Mouse (Mus musculus) neural tube, embryonic 11.5 days (tissue): Measurements from ENCODE around the gene Cxxc4. TPM values are rescaled to one million over a fixed set of nuclear protein-coding genes. Genes with fewer than 3 reads are reported as not detected.
A peak's percentile ranks its signal among the peaks of the same experiment; 100 is the strongest.

Experiments used
- ATAC-seq: fragments of 200-750 bp; cut with Nextera tagmentation; 2 replicates; pipeline ENCODE4 v1.8.0; 2017; ENCODE audit warnings: moderate number of reproducible peaks, mild to moderate bottlenecking, moderate TSS enrichment, moderate library complexity; ENCODE audit not compliant: insufficient read depth, low FRiP score, low TSS enrichment
- DNase-seq: peaks from one replicate; pipeline ENCODE4 v3.0.0-alpha.2; 2015; ENCODE audit warnings: low spot score
- H3K27ac ChIP-seq: fragments of 300-500 bp; sonication (generic); 2 replicates; pipeline ENCODE4 v1.5.1; 2014; ENCODE audit warnings: low read depth, mild to moderate bottlenecking, low read length
- H3K27me3 ChIP-seq: fragments of 300-500 bp; sonication (generic); 2 replicates; pipeline ENCODE4 v1.6.1; 2014; ENCODE audit warnings: mild to moderate bottlenecking, low read length, mixed read lengths; ENCODE audit not compliant: control insufficient read depth, insufficient read depth
- H3K36me3 ChIP-seq: fragments of 300-500 bp; sonication (generic); 2 replicates; pipeline ENCODE4 v1.6.1; 2014; ENCODE audit warnings: mild to moderate bottlenecking, low read length, moderate library complexity, mixed read lengths; ENCODE audit not compliant: control insufficient read depth, insufficient read depth
- H3K4me1 ChIP-seq: fragments of 300-500 bp; sonication (generic); 2 replicates; pipeline ENCODE4 v1.6.1; 2014; ENCODE audit warnings: low read length, mixed read lengths; ENCODE audit not compliant: control insufficient read depth, insufficient read depth
- H3K4me2 ChIP-seq: fragments of 300-500 bp; sonication (generic); 2 replicates; pipeline ENCODE4 v1.6.1; 2014; ENCODE audit warnings: low read depth, mild to moderate bottlenecking, moderate library complexity
- H3K4me3 ChIP-seq: fragments of 300-500 bp; sonication (generic); 2 replicates; pipeline ENCODE4 v1.5.1; 2014; ENCODE audit warnings: low read depth, low read length
- H3K9ac ChIP-seq: fragments of 300-500 bp; sonication (generic); 2 replicates; pipeline ENCODE4 v1.6.1; 2014; ENCODE audit warnings: mild to moderate bottlenecking, low read length
- H3K9me3 ChIP-seq: fragments of 300-500 bp; sonication (generic); 2 replicates; pipeline ENCODE4 v1.6.1; 2016; ENCODE audit warnings: low read length; ENCODE audit not compliant: control insufficient read depth
- WGBS: fragments of 180-500 bp; shearing (Covaris S2); extraction: QIAGEN DNeasy Blood & Tissue Kit; methylation state at CpG from one replicate; pipeline ENCODE4 v1.1.7; 2014; 5-methylcytosine and 5-hydroxymethylcytosine counted together
- polyA plus RNA-seq: library from polyadenylated mRNA; unstranded; fragments of >200 nt; fragmentation: Nextera tagmentation; extraction: Ambion mirVana; gene quantifications from 2 replicates; pipeline ENCODE4 v1.2.1, GENCODE M21; 2014

Gene Cxxc4
- polyA plus RNA-seq, 1 experiment from 2014 or later, result 26.6 TPM

- H3K27ac ChIP-seq, result peak overlapping the region; percentile 98
- H3K4me2 ChIP-seq, result peak overlapping the region; percentile 78
- no peaks in the 10 kb centered on the region for H3K9me3 ChIP-seq
- H3K4me3 ChIP-seq, result peak overlapping the region; percentile 64
- no peaks in the 10 kb centered on the region for H3K27me3 ChIP-seq
- peaks cover 9% of the 10 kb centered on the region; the same call in 1 of the 2 replicates for H3K4me1 ChIP-seq
- 0% methylated on average over 25 of the region's 61 CpGs for WGBS
- H3K36me3 ChIP-seq, result no peaks in the 10 kb centered on the region
- DNase-seq (peak; percentile 85), ATAC-seq (peak; percentile 45)
- peak overlapping the region; percentile 80 for H3K9ac ChIP-seq
Measured at GRCm38 (mm10) chr3:134239971-134240717, 3.9 kb downstream of the Cxxc4 start.

DNA sequence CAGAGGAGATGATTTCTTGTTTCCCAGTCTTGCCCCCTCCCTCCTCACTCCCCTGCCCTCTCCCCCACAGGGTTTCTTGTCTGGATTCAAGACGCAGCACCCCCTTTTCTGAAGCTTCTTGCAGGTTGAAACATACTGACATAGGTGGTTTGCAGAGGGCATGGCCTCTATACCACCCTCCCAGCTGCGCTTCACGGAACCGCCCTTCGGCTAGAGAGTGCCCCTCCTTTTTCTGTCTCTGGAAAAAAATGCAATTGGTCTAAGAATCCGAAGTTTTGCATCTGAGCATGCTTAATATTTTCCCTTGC lies 4.4 kb downstream of the Cxxc4 start:
- H3K36me3 ChIP-seq, result no peaks in the 10 kb centered on the region
- no peak for ATAC-seq
- no peak for DNase-seq
- WGBS, result 3% methylated on average over 6 of the region's 6 CpGs
- no peaks in the 10 kb centered on the region for H3K9me3 ChIP-seq
- peak overlapping the region; percentile 64 for H3K4me3 ChIP-seq
- peaks cover 9% of the 10 kb centered on the region; the same call in 1 of the 2 replicates for H3K4me1 ChIP-seq
- H3K27ac ChIP-seq, result peak overlapping the region; percentile 98
- H3K4me2 ChIP-seq, result peak overlapping the region; percentile 78
- no peaks in the 10 kb centered on the region for H3K27me3 ChIP-seq
- H3K9ac ChIP-seq, result peak overlapping the region; percentile 80

- WGBS, result 67% methylated on average over 2 of the region's 2 CpGs
- Histone ChIP-seq H3K36me3 (no peaks in the 10 kb centered on the region), H3K4me3 (no peak overlapping the region), H3K27ac (no peak overlapping the region), H3K4me2 (peak overlapping the region; percentile 39), H3K9ac (no peak overlapping the region), H3K27me3 (no peaks in the 10 kb centered on the region), H3K4me1 (peaks cover 9% of the 10 kb centered on the region; the same call in 1 of the 2 replicates), H3K9me3 (no peaks in the 10 kb centered on the region)
- ATAC-seq (no peak), DNase-seq (no peak)
Measured at GRCm38 (mm10) chr3:134243168-134243849, 7.0 kb downstream of the Cxxc4 start.

GRCm38 (mm10) chr3:134243850-134244247 lies 7.6 kb downstream of the Cxxc4 start:
- peak; percentile 53 for ATAC-seq
- H3K4me2 ChIP-seq, result no peak overlapping the region

GRCm38 (mm10) chr3:134254221-134254620 lies 17.9 kb downstream of the Cxxc4 start:
- H3K9ac ChIP-seq, result no peak overlapping the region
- no peak overlapping the region for H3K4me3 ChIP-seq
- no peaks in the 10 kb centered on the region for H3K9me3 ChIP-seq
- DNase-seq (no peak), ATAC-seq (no peak)
- H3K27ac ChIP-seq, result no peak overlapping the region
- H3K36me3 ChIP-seq, result no peaks in the 10 kb centered on the region
- H3K4me1 ChIP-seq, result peaks cover 3% of the 10 kb centered on the region; the same call in 1 of the 2 replicates
- 87% methylated on average over 2 of the region's 2 CpGs for WGBS
- H3K4me2 ChIP-seq, result no peak overlapping the region
- no peaks in the 10 kb centered on the region for H3K27me3 ChIP-seq

More at GRCm38 (mm10) chr3:134243850-134244247, 7.6 kb downstream of the Cxxc4 start:
- Histone ChIP-seq H3K4me1 (peaks cover 9% of the 10 kb centered on the region; the same call in 1 of the 2 replicates), H3K36me3 (no peaks in the 10 kb centered on the region), H3K4me3 (no peak overlapping the region), H3K27ac (no peak overlapping the region), H3K9ac (no peak overlapping the region), H3K9me3 (no peaks in the 10 kb centered on the region), H3K27me3 (no peaks in the 10 kb centered on the region)
- WGBS, result 20% methylated on average over 3 of the region's 3 CpGs
- peak; percentile 58 for DNase-seq

DNA sequence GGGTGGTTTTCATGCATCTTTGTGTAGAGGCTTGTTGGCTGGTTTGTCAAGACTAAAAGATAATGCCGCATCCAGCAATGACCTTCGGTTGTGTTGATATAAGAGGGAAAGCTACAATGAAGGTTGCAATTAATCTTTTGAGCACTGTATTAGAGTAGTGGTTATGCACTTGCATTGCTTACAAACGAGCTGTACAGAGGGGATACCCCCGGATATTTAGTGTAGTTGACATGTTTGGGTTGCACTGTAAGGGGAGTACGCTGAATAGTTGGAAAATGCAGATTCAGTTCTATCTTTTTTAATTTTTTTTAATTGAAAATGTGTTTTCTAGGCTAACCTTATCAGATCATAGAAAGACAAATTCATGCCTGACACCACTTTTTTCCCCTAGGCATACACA lies 22.4 kb downstream of the Cxxc4 start:
- DNase-seq (no peak), ATAC-seq (no peak)
- Histone ChIP-seq H3K9me3 (no peaks in the 10 kb centered on the region), H3K27me3 (no peaks in the 10 kb centered on the region), H3K27ac (no peak overlapping the region), H3K9ac (no peak overlapping the region), H3K4me2 (no peak overlapping the region), H3K4me3 (no peak overlapping the region), H3K36me3 (no peaks in the 10 kb centered on the region), H3K4me1 (peaks cover 6% of the 10 kb centered on the region)
- 67% methylated on average over 5 of the region's 5 CpGs for WGBS

DNA sequence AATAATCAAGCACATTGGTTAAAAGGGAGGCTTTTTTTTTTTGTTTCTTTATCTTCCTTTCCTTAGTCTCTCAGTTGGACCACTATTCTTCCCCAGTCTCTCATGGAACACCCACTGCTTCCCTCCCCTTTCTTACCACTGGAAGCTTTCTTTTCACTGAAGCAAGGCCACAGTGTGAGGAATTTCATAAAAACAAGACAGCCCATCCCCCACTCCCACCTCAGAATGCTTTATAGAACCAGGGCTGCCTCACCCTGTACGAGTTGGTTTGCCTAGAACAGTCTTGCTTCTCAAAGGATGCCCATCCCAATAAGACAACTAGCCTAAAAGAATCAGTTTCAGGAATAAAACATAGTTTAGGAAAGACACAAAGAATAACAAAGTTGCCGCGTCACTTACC lies 23.0 kb downstream of the Cxxc4 start:
- ATAC-seq (peak; percentile 64), DNase-seq (peak; percentile 32)
- H3K4me1 ChIP-seq, result peaks cover 6% of the 10 kb centered on the region
- no peak overlapping the region for H3K9ac ChIP-seq
- no peaks in the 10 kb centered on the region for H3K9me3 ChIP-seq
- no peak overlapping the region for H3K27ac ChIP-seq
- no peaks in the 10 kb centered on the region for H3K27me3 ChIP-seq
- WGBS, result 50% methylated on average over 3 of the region's 3 CpGs
- no peak overlapping the region for H3K4me2 ChIP-seq
- H3K36me3 ChIP-seq, result no peaks in the 10 kb centered on the region
- no peak overlapping the region for H3K4me3 ChIP-seq

DNA sequence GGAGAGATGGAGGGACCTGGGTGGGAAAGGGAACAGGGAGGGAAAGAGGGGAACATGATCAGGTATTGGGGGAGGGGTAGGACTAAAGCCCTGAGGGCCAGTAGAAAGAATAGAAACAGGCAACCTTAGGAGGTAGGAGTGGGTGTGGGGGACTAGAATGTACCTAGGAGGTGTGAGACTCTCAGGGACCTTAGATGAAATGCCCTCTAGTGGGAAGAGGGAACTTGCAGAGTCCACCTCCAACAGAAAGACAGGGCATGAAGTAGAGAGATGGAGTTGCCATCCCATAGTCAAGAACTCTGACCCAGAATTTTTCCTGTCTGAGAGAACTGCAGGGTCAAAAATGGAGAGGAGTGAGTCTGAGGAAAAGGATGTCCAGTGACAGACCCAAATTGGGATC lies 43.4 kb downstream of the Cxxc4 start:
- no peak overlapping the region for H3K4me3 ChIP-seq
- no peak overlapping the region for H3K27ac ChIP-seq
- no peak overlapping the region for H3K4me2 ChIP-seq
- ATAC-seq (no peak), DNase-seq (no peak)
- no peaks in the 10 kb centered on the region for H3K9me3 ChIP-seq
- no peaks in the 10 kb centered on the region for H3K27me3 ChIP-seq
- no peak overlapping the region for H3K9ac ChIP-seq
- peaks cover 2% of the 10 kb centered on the region; the same call in 1 of the 2 replicates for H3K4me1 ChIP-seq
- no peaks in the 10 kb centered on the region for H3K36me3 ChIP-seq
